Comparison of ENCODE assay signal across 8 mouse cellular contexts in the genomic region with DNA sequence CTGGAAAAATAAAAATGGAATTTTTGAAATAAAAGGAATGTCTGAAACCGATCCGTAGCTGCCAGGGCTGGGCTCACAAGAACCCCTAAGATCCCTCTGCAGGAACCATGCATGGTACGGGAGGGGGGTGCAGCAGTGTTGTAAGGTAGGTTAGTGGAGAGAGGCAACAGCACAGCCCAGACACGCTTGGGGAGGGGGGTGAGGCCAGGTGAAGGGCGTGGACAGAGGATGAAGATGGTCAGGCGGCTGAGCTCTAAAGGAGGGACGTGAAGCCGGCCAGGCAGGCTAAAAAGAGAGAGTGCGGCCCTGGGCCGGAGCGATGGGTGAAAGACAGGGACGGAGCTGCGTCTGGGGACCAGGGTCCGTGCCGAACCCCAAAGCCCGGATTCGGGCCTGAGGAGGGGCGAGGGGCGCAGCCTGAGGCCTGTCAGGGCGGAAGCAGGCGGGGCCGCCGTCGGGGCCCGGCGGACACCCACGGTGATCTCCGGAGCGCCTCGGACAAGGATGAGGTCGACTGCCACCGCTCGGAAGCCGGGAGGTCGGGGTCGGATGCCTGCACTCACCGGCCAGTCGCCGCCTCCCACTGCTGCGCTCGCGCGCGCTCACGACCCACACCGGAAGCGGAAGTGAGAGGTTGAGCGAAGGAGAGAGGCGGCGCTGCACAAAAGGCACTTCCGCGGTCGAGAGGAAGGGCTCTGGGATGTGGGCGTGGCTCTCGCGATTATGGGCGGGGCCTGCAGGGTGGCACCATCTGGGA. TPM values are rescaled to one million over a fixed set of nuclear protein-coding genes. Genes with fewer than 3 reads are reported as not detected.
DNase-seq lines count a peak whose midpoint lies in the region; ATAC-seq lines count a peak whose summit lies in the region.

A gene (minus strand): TSS at position 638 of the 757 bp plus-strand sequence.

- peaks cover 12% of the 10 kb centered on the region for H3K4me1 ChIP-seq in intestine, embryonic 14.5 days (replicated peaks; ENCODE audit: control insufficient read depth, insufficient read depth, low read length)

- H3K27me3 ChIP-seq in intestine, embryonic 14.5 days (replicated peaks; ENCODE audit: control insufficient read depth, insufficient read depth, low read length), result no peaks in the 10 kb centered on the region

- intact Hi-C loops in left cerebral cortex, postnatal 14 days (cut with DNase I), result no loop called here

- H3K36me3 ChIP-seq in intestine, embryonic 14.5 days (ENCODE audit: control insufficient read depth, insufficient read depth, low read length), result peaks cover 38% of the 10 kb centered on the region

- H3K4me2 ChIP-seq in intestine, embryonic 14.5 days (ENCODE audit: low read length), result peak within 1 kb of the TSS; percentile 86

- ATAC-seq in intestine, embryonic 14.5 days (replicated peaks; ENCODE audit: low FRiP score, low TSS enrichment, low read depth), result peak; percentile 94

- H3K9ac ChIP-seq in intestine, embryonic 14.5 days (ENCODE audit: low read length), result peak within 1 kb of the TSS; percentile 73

- peak within 1 kb of the TSS; percentile 11; the same call in 1 of the 2 replicates for H3K27ac ChIP-seq in intestine, embryonic 14.5 days (ENCODE audit: low read depth)

- peak; percentile 97 to 99 for DNase-seq in adrenal gland, adult (ENCODE audit: inconsistent age in 2 of 2, low spot score in 1 of 2)
- DNase-seq in embryo, embryonic 10.5 days (ENCODE audit: low spot score), result peak; percentile 98
- DNase-seq in gastrocnemius, postnatal 25 days, result peak; percentile 95
- peak; percentile 96 for DNase-seq in intestine, embryonic 14.5 days (ENCODE audit: low spot score)
- DNase-seq in left cerebral cortex, postnatal 14 days (ENCODE audit: low spot score in 2 of 2), result peak; percentile 93 to 94
- DNase-seq in mesoderm, embryonic 11.5 days (ENCODE audit: low read depth, low spot score), result peak; percentile 96
- DNase-seq in right cerebral cortex, postnatal 36 days (ENCODE audit: low spot score in 2 of 2), result peak; percentile 89 to 91
- DNase-seq in yolk sac, embryonic 10.5 days (ENCODE audit: low spot score), result peak; percentile 93

- under 1% methylated on average over 57 of the region's 57 CpGs for WGBS in intestine, embryonic 14.5 days

- peak within 1 kb of the TSS; percentile 59 for H3K4me3 ChIP-seq in intestine, embryonic 14.5 days (ENCODE audit: low read depth, low read length)

- H3K9me3 ChIP-seq in intestine, embryonic 14.5 days (ENCODE audit: control insufficient read depth, low read length), result no peaks in the 10 kb centered on the region

RNA-seq across cellular contexts. Expression of the gene that starts here (rescaled TPM):
- 10 to 100 TPM; 11.2 to 12.4 TPM for total RNA-seq in gastrocnemius, postnatal 25 days (2021)
- 41.4 and 46.4 TPM in 2 replicates for polyA plus RNA-seq in intestine, embryonic 14.5 days (2014; fragmentation: Nextera tagmentation; extraction: Ambion mirVana)
- 10 to 100 TPM; 84.4 to 84.6 TPM for total RNA-seq in left cerebral cortex, postnatal 14 days (2021)

Comparison
In these comparisons a context has a peak if more than half of its experiments do, and no peak if none do; other contexts are left out.
1. Peak in every context shown above with its lines: DNase-seq, ATAC-seq, H3K4me3 ChIP-seq and H3K27ac ChIP-seq.
2. RNA of the gene that starts here (total RNA-seq): 84.4 to 84.6 TPM in left cerebral cortex, postnatal 14 days; 11.2 to 12.4 TPM in gastrocnemius, postnatal 25 days; every median in the first group is over 4 times any median in the second.